Mouse (Mus musculus) embryonic facial prominence, embryonic 11.5 days (tissue): ENCODE measurements around the gene Glra2. TPM values are rescaled to one million over a fixed set of nuclear protein-coding genes. Genes with fewer than 3 reads are reported as not detected.
A peak's percentile ranks its signal among the peaks of the same experiment; 100 is the strongest.
"Not testable (repeated sequence)": the region's sequence is repeated elsewhere in the genome, so short reads cannot be mapped to it uniquely, and the experiment has no call there.

Source experiments
- ATAC-seq: fragments of 200-750 bp; cut with Nextera tagmentation; replicated peaks from 2 replicates; pipeline ENCODE4 v1.8.0; 2017; ENCODE audit warnings: low read depth; ENCODE audit not compliant: insufficient number of reproducible peaks, low FRiP score, low TSS enrichment
- DNase-seq: peaks from one replicate; pipeline ENCODE4 v3.0.0-alpha.2; 2015; ENCODE audit warnings: low spot score
- H3K27ac ChIP-seq: fragments of 300-500 bp; sonication (generic); replicated peaks from 2 replicates; pipeline ENCODE4 v1.5.1; 2014; ENCODE audit warnings: mild to moderate bottlenecking, low read depth, low read length, control low read depth
- H3K27me3 ChIP-seq: fragments of 300-500 bp; sonication (generic); 2 replicates; pipeline ENCODE4 v1.6.1; 2014; ENCODE audit warnings: mild to moderate bottlenecking, low read length, moderate library complexity, mixed read lengths; ENCODE audit not compliant: control insufficient read depth, insufficient read depth
- H3K36me3 ChIP-seq: fragments of 300-500 bp; sonication (generic); replicated peaks from 2 replicates; pipeline ENCODE4 v1.6.1; 2014; ENCODE audit warnings: low read depth, mild to moderate bottlenecking, low read length, moderate library complexity, mixed read lengths; ENCODE audit not compliant: control insufficient read depth, insufficient read depth
- H3K4me1 ChIP-seq: fragments of 300-500 bp; sonication (generic); 2 replicates; pipeline ENCODE4 v1.6.1; 2014; ENCODE audit warnings: low read length, mixed read lengths; ENCODE audit not compliant: control insufficient read depth, insufficient read depth
- H3K4me2 ChIP-seq: fragments of 300-500 bp; sonication (generic); 2 replicates; pipeline ENCODE4 v1.6.1; 2014; ENCODE audit warnings: low read depth, mild to moderate bottlenecking, control low read depth, low read length, moderate library complexity
- H3K4me3 ChIP-seq: fragments of 300-500 bp; sonication (generic); 2 replicates; pipeline ENCODE4 v1.5.1; 2014; ENCODE audit warnings: low read depth, low read length, control low read depth
- H3K9ac ChIP-seq: fragments of 300-500 bp; sonication (generic); replicated peaks from 2 replicates; pipeline ENCODE4 v1.6.1; 2014; ENCODE audit warnings: mild to moderate bottlenecking, control low read depth, low read length
- H3K9me3 ChIP-seq: fragments of 300-500 bp; sonication (generic); replicated peaks from 2 replicates; pipeline ENCODE4 v1.6.1; 2016; ENCODE audit warnings: mild to moderate bottlenecking, low read length, inconsistent platforms, mixed read lengths; ENCODE audit not compliant: control insufficient read depth
- WGBS: fragments of 180-500 bp; shearing (Covaris S2); extraction: QIAGEN DNeasy Blood & Tissue Kit; methylation state at CpG from one replicate; pipeline ENCODE4 v1.1.7; 2014; 5-methylcytosine and 5-hydroxymethylcytosine counted together
- polyA plus RNA-seq: library from polyadenylated mRNA; unstranded; fragments of >200 nt; fragmentation: Nextera tagmentation; extraction: Ambion mirVana; gene quantifications from 2 replicates; pipeline ENCODE4 v1.2.1, GENCODE M21; 2014

The Glra2 gene
- 0.13 and 0.21 TPM in 2 replicates for polyA plus RNA-seq

DNA sequence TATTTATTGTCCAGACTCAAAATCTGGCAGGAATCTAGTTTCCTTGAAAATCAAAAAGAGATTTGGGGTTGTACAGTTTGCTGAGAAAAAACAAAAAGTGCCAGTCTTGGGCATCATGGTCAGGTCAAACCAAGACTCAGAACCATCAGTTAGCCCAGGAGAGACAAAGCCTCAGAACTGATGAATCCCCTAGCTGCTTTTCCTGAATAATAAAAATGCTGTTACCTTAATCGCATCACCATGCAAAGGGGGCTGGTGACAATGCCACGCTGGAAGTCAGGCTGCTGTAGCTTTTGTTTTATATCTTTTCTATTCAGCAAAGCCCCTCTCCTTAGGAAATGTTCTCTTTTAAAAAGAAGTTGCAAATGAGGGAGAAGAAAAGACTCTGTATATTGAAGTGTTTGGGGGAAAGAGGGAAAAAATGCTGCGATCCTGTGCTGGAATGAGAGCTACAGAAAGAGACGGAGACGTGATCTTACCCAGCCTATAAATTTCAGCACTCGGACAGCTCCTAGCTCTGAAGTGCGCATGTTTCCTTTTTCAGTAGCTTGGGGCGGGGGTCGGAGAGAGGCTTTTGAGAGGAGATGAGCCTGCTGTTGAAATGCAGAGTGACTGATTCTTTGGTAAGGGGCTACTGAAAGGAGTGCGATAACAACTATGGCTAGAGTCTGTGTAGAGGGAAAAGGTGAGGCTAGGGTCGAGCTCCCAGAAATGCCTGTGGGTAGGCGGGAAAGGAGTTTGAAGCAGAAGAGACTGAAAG is at the start of gene Glra2:
Gene Glra2 (minus strand): TSS at position 455 of the 760 bp plus-strand sequence.
- Histone ChIP-seq H3K27me3 (no peaks in the 10 kb centered on the region), H3K36me3 (no peaks in the 10 kb centered on the region), H3K4me3 (no peak within 1 kb of the TSS; the same call in 1 of the 2 replicates), H3K4me2 (peak within 1 kb of the TSS; percentile 33), H3K27ac (no peak within 1 kb of the TSS), H3K9me3 (no peaks in the 10 kb centered on the region), H3K4me1 (no peaks in the 10 kb centered on the region), H3K9ac (no peak within 1 kb of the TSS)
- ATAC-seq (no peak), DNase-seq (peak; percentile 75)
- 17% methylated on average over 12 of the region's 12 CpGs for WGBS

DNA sequence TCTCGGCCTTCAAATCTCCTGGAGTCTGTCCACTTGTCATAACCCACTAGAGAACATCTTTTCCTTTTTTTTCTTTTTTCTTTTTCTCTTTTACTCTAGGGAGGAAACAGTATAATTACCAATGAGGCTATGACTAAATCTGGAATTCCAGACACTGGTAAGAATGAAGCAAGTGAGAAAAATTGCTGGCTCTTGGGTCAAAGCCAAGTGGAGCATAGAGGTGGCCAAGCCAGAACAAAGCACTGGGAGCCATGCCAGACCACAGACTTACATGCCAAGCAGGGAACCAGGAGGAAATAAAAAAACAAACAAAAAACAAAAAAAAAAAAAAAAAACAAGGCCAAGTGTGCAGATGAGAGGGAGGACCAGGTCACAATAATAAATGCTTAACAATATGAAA is 35.6 kb upstream of the Glra2 start:
- H3K4me1 ChIP-seq: no peaks in the 10 kb centered on the region
- H3K27me3 ChIP-seq: no peaks in the 10 kb centered on the region
- no peak overlapping the region for H3K4me3 ChIP-seq
- no peak overlapping the region for H3K9ac ChIP-seq
- no peaks in the 10 kb centered on the region for H3K36me3 ChIP-seq
- 90% methylated on average over 1 of the region's 1 CpGs for WGBS
- no peak overlapping the region for H3K27ac ChIP-seq
- DNase-seq (no peak), ATAC-seq (no peak)
- H3K9me3 ChIP-seq: no peaks in the 10 kb centered on the region
- H3K4me2 ChIP-seq: no peak overlapping the region

DNA sequence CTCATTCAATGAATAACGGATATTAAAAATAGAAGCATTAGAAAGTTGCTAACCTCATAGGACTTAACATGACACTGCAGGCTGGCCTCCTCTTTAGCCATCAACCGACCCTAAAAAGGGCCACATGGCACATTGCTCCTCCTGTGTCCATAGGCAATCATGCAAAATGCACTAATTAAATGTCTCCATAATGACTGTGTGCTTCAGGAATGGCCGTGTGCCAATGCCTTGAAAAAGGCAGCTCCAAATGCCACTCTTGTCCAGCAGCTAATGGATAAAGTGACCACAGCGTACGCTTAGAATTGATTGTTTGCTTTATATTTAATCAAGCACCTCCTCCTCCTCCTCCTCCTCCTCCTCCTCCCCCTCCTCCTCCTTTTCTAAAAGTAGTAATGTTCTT is 17.4 kb upstream of the Glra2 start:
- no peak overlapping the region for H3K4me2 ChIP-seq
- DNase-seq (no peak), ATAC-seq (no peak)
- no peaks in the 10 kb centered on the region for H3K36me3 ChIP-seq
- no peaks in the 10 kb centered on the region for H3K9me3 ChIP-seq
- H3K27ac ChIP-seq: no peak overlapping the region
- no peaks in the 10 kb centered on the region for H3K27me3 ChIP-seq
- H3K4me1 ChIP-seq: no peaks in the 10 kb centered on the region
- H3K9ac ChIP-seq: no peak overlapping the region
- WGBS: 84% methylated on average over 5 of the region's 5 CpGs
- no peak overlapping the region for H3K4me3 ChIP-seq

DNA sequence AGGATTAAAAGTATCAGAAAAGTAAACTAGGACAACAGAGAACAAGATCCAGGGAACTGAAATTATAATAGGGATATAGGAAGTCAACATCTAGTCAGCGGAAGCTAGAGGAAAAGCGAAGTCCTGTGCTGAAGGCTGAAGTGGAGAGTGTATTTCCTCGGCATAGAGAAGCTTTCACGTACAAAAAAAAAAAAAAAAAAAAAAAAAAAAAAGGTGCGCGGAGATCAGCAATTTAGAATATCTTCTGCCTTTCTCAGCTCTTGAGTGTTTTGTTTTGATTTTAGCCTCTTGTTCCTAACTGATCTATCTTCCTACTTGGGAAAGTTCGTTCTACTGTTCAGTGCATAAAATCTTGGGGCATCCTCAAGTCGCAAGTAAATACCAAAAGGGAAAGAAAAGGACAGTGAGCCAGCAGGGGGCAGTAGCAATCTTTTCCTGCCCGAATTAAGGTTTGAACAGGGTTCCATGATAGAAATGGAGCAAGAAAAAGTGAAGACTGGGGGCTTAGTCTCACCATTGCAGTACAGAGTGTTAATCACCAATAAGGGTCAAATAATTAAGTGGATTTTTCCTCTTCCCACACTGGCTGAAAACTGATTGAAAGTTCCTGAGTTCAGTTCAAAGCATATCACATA is 623 bp upstream of the Glra2 start:
- Histone ChIP-seq H3K27ac (no peak overlapping the region), H3K36me3 (no peaks in the 10 kb centered on the region), H3K9me3 (no peaks in the 10 kb centered on the region), H3K4me1 (no peaks in the 10 kb centered on the region), H3K9ac (no peak overlapping the region), H3K4me3 (no peak overlapping the region; the same call in 1 of the 2 replicates), H3K27me3 (no peaks in the 10 kb centered on the region), H3K4me2 (peak overlapping the region; percentile 33)
- DNase-seq (peak; percentile 49), ATAC-seq (no peak)
- 10% methylated on average over 9 of the region's 9 CpGs for whole genome bisulfite sequencing

DNA sequence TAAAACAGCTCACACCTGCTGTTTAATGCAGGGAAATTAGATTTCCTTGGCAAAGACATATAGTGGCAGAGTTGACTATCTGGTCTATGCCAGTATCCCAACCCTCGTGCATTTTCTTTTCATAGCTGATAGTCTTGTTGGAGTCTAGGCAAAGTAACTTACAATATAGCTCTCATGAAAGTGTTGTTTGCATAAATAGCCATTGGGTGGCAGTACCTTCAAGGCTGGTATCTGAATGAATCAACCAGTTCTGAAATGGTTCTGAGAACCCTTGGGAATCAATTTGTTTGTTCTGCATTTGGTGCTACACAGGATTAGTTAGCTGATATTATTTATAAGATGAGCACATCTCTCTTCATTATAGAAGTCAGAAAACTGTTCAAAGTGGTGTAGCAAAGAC is 133.6 kb downstream of the Glra2 start:
- no peak overlapping the region for H3K4me3 ChIP-seq
- H3K27me3 ChIP-seq: no peaks in the 10 kb centered on the region

DNA sequence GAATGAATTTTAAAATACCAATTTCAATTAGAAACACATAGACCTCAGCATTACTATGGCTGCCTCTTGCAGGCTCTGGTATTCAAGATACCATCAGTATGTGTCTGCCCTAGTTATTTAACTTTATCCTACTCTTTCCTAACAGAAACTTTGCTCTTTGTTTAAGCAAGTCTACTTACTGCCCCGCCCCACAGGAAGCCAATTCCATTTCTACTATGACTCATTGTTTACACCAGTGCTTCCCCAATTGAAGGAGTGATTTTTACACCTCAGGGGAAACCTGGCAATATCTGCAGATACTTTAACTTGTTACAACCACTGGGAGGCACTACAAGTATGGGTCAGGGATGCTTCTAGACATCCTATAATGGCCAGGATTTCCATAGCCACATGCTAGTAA is 136.0 kb downstream of the Glra2 start:
- no peak overlapping the region for H3K4me3 ChIP-seq

More for the DNA sequence above, 133.6 kb downstream of the Glra2 start:
- Histone ChIP-seq H3K4me1 (no peaks in the 10 kb centered on the region), H3K4me2 (no peak overlapping the region), H3K27ac (no peak overlapping the region), H3K36me3 (no peaks in the 10 kb centered on the region), H3K9ac (no peak overlapping the region), H3K9me3 (no peaks in the 10 kb centered on the region)
- ATAC-seq (no peak), DNase-seq (no peak)
- 69% methylated on average over 1 of the region's 1 CpGs for WGBS

DNA sequence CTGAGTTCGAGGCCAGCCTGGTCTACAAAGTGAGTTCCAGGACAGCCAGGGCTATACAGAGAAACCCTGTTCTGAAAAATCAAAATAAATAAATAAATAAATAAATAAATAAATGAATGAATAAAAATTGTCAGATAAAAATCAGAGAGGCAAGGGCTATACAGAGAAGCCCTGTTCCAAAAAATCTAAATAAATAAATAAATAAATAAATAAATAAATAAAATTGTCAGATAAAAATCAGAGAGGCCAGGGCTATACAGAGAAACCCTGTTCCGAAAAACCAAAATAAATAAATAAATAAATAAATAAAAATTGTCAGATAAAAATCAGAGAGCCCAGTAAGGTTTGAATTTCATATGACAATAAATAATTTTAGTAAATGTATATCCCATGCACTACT is 144.2 kb downstream of the Glra2 start:
- not testable (repeated sequence) for H3K4me1 ChIP-seq, ATAC-seq, H3K9ac ChIP-seq, H3K27ac ChIP-seq, H3K9me3 ChIP-seq, H3K36me3 ChIP-seq, H3K4me2 ChIP-seq, H3K27me3 ChIP-seq, H3K4me3 ChIP-seq, DNase-seq
- WGBS: 85% methylated on average over 2 of the region's 2 CpGs

More for the DNA sequence above, 136.0 kb downstream of the Glra2 start:
- Histone ChIP-seq H3K4me1 (no peaks in the 10 kb centered on the region), H3K36me3 (no peaks in the 10 kb centered on the region), H3K27me3 (no peaks in the 10 kb centered on the region), H3K9ac (no peak overlapping the region), H3K9me3 (no peaks in the 10 kb centered on the region), H3K27ac (no peak overlapping the region), H3K4me2 (no peak overlapping the region)
- ATAC-seq (no peak), DNase-seq (no peak)
- 50% methylated on average over 1 of the region's 1 CpGs for WGBS

DNA sequence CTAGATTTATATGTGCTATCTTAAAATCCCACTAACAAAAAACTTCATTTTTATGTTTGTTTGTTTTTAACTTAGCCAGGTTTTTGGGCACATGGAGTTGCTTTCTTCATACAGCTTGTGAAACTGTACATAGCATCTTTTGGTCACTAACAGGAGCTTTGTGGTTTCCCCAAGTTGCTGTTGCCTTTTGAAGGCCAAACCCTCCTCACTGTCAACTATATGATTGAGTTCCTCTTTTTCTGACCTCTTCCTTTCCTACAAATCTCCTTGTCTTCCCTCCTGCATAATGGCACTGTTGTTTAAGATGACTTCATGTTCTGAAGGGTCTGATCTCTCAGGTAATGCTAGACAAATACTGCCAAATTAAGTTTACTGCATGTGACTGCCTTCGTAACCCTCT is 170.6 kb downstream of the Glra2 start:
- ATAC-seq (no peak), DNase-seq (no peak)
- no peak overlapping the region for H3K27ac ChIP-seq
- no peaks in the 10 kb centered on the region for H3K4me1 ChIP-seq
- H3K9me3 ChIP-seq: no peaks in the 10 kb centered on the region
- no peak overlapping the region for H3K9ac ChIP-seq
- no peaks in the 10 kb centered on the region for H3K36me3 ChIP-seq
- 91% methylated on average over 1 of the region's 1 CpGs for WGBS
- no peaks in the 10 kb centered on the region for H3K27me3 ChIP-seq
- H3K4me2 ChIP-seq: no peak overlapping the region
- no peak overlapping the region for H3K4me3 ChIP-seq
